Mouse (Mus musculus) liver, postnatal 0 days (tissue): ENCODE measurements around the gene Foxn3. TPM values are rescaled to one million over a fixed set of nuclear protein-coding genes. Genes with fewer than 3 reads are reported as not detected.

ENCODE experiments used
- ATAC-seq: fragments of 200-750 bp; cut with Nextera tagmentation; 2 replicates; pipeline ENCODE4 v1.8.0; 2017; ENCODE audit warnings: mild to moderate bottlenecking, moderate library complexity
- DNase-seq: peaks from one replicate; pipeline ENCODE4 v3.0.0-alpha.2; 2016
- H3K27ac ChIP-seq: fragments of 300-500 bp; sonication (generic); 2 replicates; pipeline ENCODE4 v1.5.1; 2014; ENCODE audit warnings: antibody characterized with exemption, moderate library complexity, mild to moderate bottlenecking, low read depth
- H3K27me3 ChIP-seq: fragments of 300-500 bp; sonication (generic); 2 replicates; pipeline ENCODE4 v1.6.1; 2014; ENCODE audit warnings: low read length, control low read depth, mixed read lengths; ENCODE audit not compliant: insufficient read depth
- H3K36me3 ChIP-seq: fragments of 300-500 bp; sonication (generic); replicated peaks from 2 replicates; pipeline ENCODE4 v1.6.1; 2014; ENCODE audit warnings: mild to moderate bottlenecking, control low read depth, low read length, moderate library complexity, mixed read lengths; ENCODE audit not compliant: insufficient read depth
- H3K4me1 ChIP-seq: fragments of 300-500 bp; sonication (generic); 2 replicates; pipeline ENCODE4 v1.6.1; 2014; ENCODE audit warnings: antibody characterized with exemption, mild to moderate bottlenecking, control low read depth; ENCODE audit not compliant: insufficient read depth
- H3K4me2 ChIP-seq: fragments of 300-500 bp; sonication (generic); 2 replicates; pipeline ENCODE4 v1.6.1; 2014; ENCODE audit warnings: low read depth, mild to moderate bottlenecking, low read length, moderate library complexity, mixed read lengths
- H3K4me3 ChIP-seq: fragments of 300-500 bp; sonication (generic); 2 replicates; pipeline ENCODE4 v1.5.1; 2014; ENCODE audit warnings: low read depth, low read length
- H3K9ac ChIP-seq: fragments of 300-500 bp; sonication (generic); replicated peaks from 2 replicates; pipeline ENCODE4 v1.6.1; 2014; ENCODE audit warnings: mild to moderate bottlenecking, moderate library complexity
- H3K9me3 ChIP-seq: fragments of 300-500 bp; sonication (generic); 2 replicates; pipeline ENCODE4 v1.6.1; 2016; ENCODE audit warnings: mild to moderate bottlenecking, control low read depth, low read length, mixed read lengths
- CTCF ChIP-seq: sonication (generic); IDR thresholded peaks from 2 replicates; pipeline ENCODE4 v1.5.1; 2016; ENCODE audit warnings: antibody characterized with exemption, low read depth
- EP300 ChIP-seq: IDR thresholded peaks from 2 replicates; pipeline ENCODE4 v1.6.1; 2016; ENCODE audit warnings: antibody characterized with exemption, low read depth, mild to moderate bottlenecking
- WGBS: fragments of 180-500 bp; shearing (Covaris S2); extraction: QIAGEN DNeasy Blood & Tissue Kit; methylation state at CpG from one replicate; pipeline ENCODE4 v1.1.7; 2014; ENCODE audit not compliant: insufficient replicate concordance; 5-methylcytosine and 5-hydroxymethylcytosine counted together
- polyA plus RNA-seq: library from polyadenylated mRNA; unstranded; fragments of >200 nt; fragmentation: Nextera tagmentation; extraction: Ambion mirVana; gene quantifications from 2 replicates; pipeline ENCODE4 v1.2.1, GENCODE M21; 2015

Foxn3 gene
- polyA plus RNA-seq, 1 experiment from 2014 or later = 31.2 TPM

- WGBS = 39% methylated on average over 3 of the region's 3 CpGs
- H3K9me3 ChIP-seq = no peaks in the 10 kb centered on the region
- ATAC-seq = no peak
These were observed 185.7 kb downstream of the Foxn3 start for GRCm38 (mm10) chr12:99377705-99378104.

GRCm38 (mm10) chr12:99377069-99377468 lies 186.3 kb downstream of the Foxn3 start:
- H3K4me3 ChIP-seq = no peak overlapping the region
- H3K27ac ChIP-seq = no peak overlapping the region
- H3K27me3 ChIP-seq = no peaks in the 10 kb centered on the region
- no peaks in the 10 kb centered on the region for H3K36me3 ChIP-seq
- no peaks in the 10 kb centered on the region for H3K9me3 ChIP-seq
- 66% methylated on average over 10 of the region's 10 CpGs for WGBS
- ATAC-seq (0 out of 2 replicates have a peak, but pooled peaks have one; percentile 19), DNase-seq (no peak)
- H3K9ac ChIP-seq = no peak overlapping the region
- no peak for TF ChIP-seq CTCF
- no peak for TF ChIP-seq EP300
- peaks cover 17% of the 10 kb centered on the region; the same call in 1 of the 2 replicates for H3K4me1 ChIP-seq
- H3K4me2 ChIP-seq = no peak overlapping the region

More at GRCm38 (mm10) chr12:99377705-99378104, 185.7 kb downstream of the Foxn3 start:
- DNase-seq = no peak
- Histone ChIP-seq H3K27me3 (no peaks in the 10 kb centered on the region), H3K4me2 (no peak overlapping the region), H3K27ac (no peak overlapping the region), H3K9ac (no peak overlapping the region), H3K4me3 (no peak overlapping the region), H3K36me3 (0 out of 2 replicates have a peak, but pooled peaks cover 2% of the 10 kb centered on the region), H3K4me1 (peaks cover 17% of the 10 kb centered on the region; the same call in 1 of the 2 replicates)
- TF ChIP-seq CTCF = no peak
- 0 out of 2 replicates have a peak, but pooled peaks have one; percentile 39 for TF ChIP-seq EP300

GRCm38 (mm10) chr12:99375878-99376454 lies 187.4 kb downstream of the Foxn3 start:
- Histone ChIP-seq H3K9me3 (no peaks in the 10 kb centered on the region), H3K9ac (no peak overlapping the region), H3K4me3 (no peak overlapping the region), H3K4me1 (peaks cover 14% of the 10 kb centered on the region; the same call in 1 of the 2 replicates), H3K4me2 (no peak overlapping the region), H3K27ac (no peak overlapping the region), H3K27me3 (no peaks in the 10 kb centered on the region), H3K36me3 (no peaks in the 10 kb centered on the region)
- 82% methylated on average over 8 of the region's 8 CpGs for WGBS
- DNase-seq (no peak), ATAC-seq (no peak)
- TF ChIP-seq CTCF (no peak), EP300 (no peak)

- H3K9me3 ChIP-seq = no peaks in the 10 kb centered on the region
- H3K27me3 ChIP-seq = no peaks in the 10 kb centered on the region
- no peak overlapping the region for H3K4me2 ChIP-seq
- DNase-seq (no peak), ATAC-seq (no peak)
- no peak overlapping the region for H3K27ac ChIP-seq
- no peaks in the 10 kb centered on the region for H3K36me3 ChIP-seq
- H3K4me3 ChIP-seq = no peak overlapping the region
- H3K4me1 ChIP-seq = peaks cover 12% of the 10 kb centered on the region; the same call in 1 of the 2 replicates
- TF ChIP-seq CTCF = no peak
- TF ChIP-seq EP300 = no peak
- WGBS = 85% methylated on average over 6 of the region's 6 CpGs
- no peak overlapping the region for H3K9ac ChIP-seq
These were observed 188.0 kb downstream of the Foxn3 start for GRCm38 (mm10) chr12:99375426-99375825.

GRCm38 (mm10) chr12:99374099-99374600 lies 189.2 kb downstream of the Foxn3 start:
- WGBS = 76% methylated on average over 12 of the region's 12 CpGs
- no peaks in the 10 kb centered on the region for H3K9me3 ChIP-seq

GRCm38 (mm10) chr12:99373584-99373983 lies 189.8 kb downstream of the Foxn3 start:
- no peak for TF ChIP-seq CTCF
- TF ChIP-seq EP300 = no peak
- Histone ChIP-seq H3K36me3 (no peaks in the 10 kb centered on the region), H3K27me3 (no peaks in the 10 kb centered on the region), H3K4me2 (no peak overlapping the region), H3K27ac (no peak overlapping the region), H3K9ac (no peak overlapping the region), H3K4me1 (peaks cover 16% of the 10 kb centered on the region), H3K9me3 (no peaks in the 10 kb centered on the region), H3K4me3 (no peak overlapping the region)
- DNase-seq (no peak), ATAC-seq (no peak)
- WGBS = 76% methylated on average over 4 of the region's 4 CpGs

More at GRCm38 (mm10) chr12:99374099-99374600, 189.2 kb downstream of the Foxn3 start:
- DNase-seq (no peak), ATAC-seq (peak; percentile 78)
- H3K4me2 ChIP-seq = no peak overlapping the region
- no peak overlapping the region for H3K4me3 ChIP-seq
- TF ChIP-seq EP300 = no peak
- TF ChIP-seq CTCF = no peak
- no peak overlapping the region for H3K27ac ChIP-seq
- H3K36me3 ChIP-seq = no peaks in the 10 kb centered on the region
- H3K27me3 ChIP-seq = no peaks in the 10 kb centered on the region
- H3K4me1 ChIP-seq = peaks cover 14% of the 10 kb centered on the region
- H3K9ac ChIP-seq = no peak overlapping the region
